Mouse (Mus musculus) CH12.LX (cell line): Measurements from ENCODE around the gene Hist1h3e. TPM values are rescaled to one million over a fixed set of nuclear protein-coding genes. Genes with fewer than 3 reads are reported as not detected.

ENCODE experiments used
- DNase-seq: peaks from one replicate; pipeline ENCODE4 v3.0.0-alpha.2; 2013; ENCODE audit errors: extremely low read depth
- H3K27ac ChIP-seq: 2 replicates; pipeline ENCODE4 v1.5.1; 2012; ENCODE audit warnings: low read depth, mild to moderate bottlenecking, control low read depth, moderate library complexity; ENCODE audit not compliant: insufficient read depth
- H3K27me3 ChIP-seq: replicated peaks from 2 replicates; pipeline ENCODE3; 2012; ENCODE audit warnings: inconsistent platforms
- H3K36me3 ChIP-seq, 2 experiments: replicated peaks in 1 of 2; 2 replicates each; pipeline versions ENCODE3 to v1.6.1; 2012; ENCODE audit warnings: inconsistent platforms in 1 of 2, low read length in 1 of 2, mild to moderate bottlenecking in 1 of 2, mixed read lengths in 1 of 2, moderate library complexity in 1 of 2; ENCODE audit not compliant: control insufficient read depth in 1 of 2, insufficient read depth in 1 of 2
- H3K4me1 ChIP-seq, 2 experiments: 2 replicates each; pipeline ENCODE4 v1.6.1; 2012; ENCODE audit warnings: inconsistent platforms in 1 of 2, moderate library complexity in 1 of 2; ENCODE audit not compliant: insufficient read depth in 2 of 2, control insufficient read depth in 1 of 2
- H3K4me2 ChIP-seq: 2 replicates; pipeline ENCODE4 v1.6.1; 2012; ENCODE audit warnings: low read depth, mild to moderate bottlenecking, control low read depth; ENCODE audit not compliant: poor library complexity, insufficient read depth, severe bottlenecking
- H3K4me3 ChIP-seq, 3 experiments: fragments of 150-350 bp in 1 of 3; sonication (generic) in 1 of 3; replicated peaks in 1 of 3; 2 replicates each; pipeline versions ENCODE3 to v1.5.1; 2011 to 2012; ENCODE audit warnings: low read depth in 2 of 3, low read length in 2 of 3, mild to moderate bottlenecking in 2 of 3, moderate library complexity in 2 of 3, control low read depth in 1 of 3, improper control_type of control experiment in 1 of 3, inconsistent platforms in 1 of 3, mixed read lengths in 1 of 3; ENCODE audit not compliant: poor library complexity in 1 of 3
- H3K79me2 ChIP-seq: replicated peaks from 2 replicates; pipeline ENCODE4 v1.6.1; 2012; ENCODE audit warnings: mild to moderate bottlenecking, moderate library complexity; ENCODE audit not compliant: control insufficient read depth, poor library complexity, insufficient read depth, severe bottlenecking; ENCODE audit errors: extremely low read depth
- H3K9ac ChIP-seq: 2 replicates; pipeline ENCODE4 v1.6.1; 2012; ENCODE audit warnings: low read depth, mild to moderate bottlenecking, control low read depth, moderate library complexity; ENCODE audit not compliant: insufficient read depth
- H3K9me3 ChIP-seq: replicated peaks from 2 replicates; pipeline ENCODE3; 2012; ENCODE audit warnings: low read length, inconsistent platforms, mixed read lengths
- BHLHE40 ChIP-seq: IDR thresholded peaks from 2 replicates; pipeline ENCODE4 v1.6.1; 2011; ENCODE audit warnings: mild to moderate bottlenecking, low read depth, low read length, improper control_type of control experiment
- CHD2 ChIP-seq: IDR thresholded peaks from 2 replicates; pipeline ENCODE4 v1.6.1; 2011; ENCODE audit warnings: low read length, improper control_type of control experiment
- CTCF ChIP-seq, 2 experiments: IDR thresholded peaks in 1 of 2; conservative IDR thresholded peaks in 1 of 2; 2 replicates each; pipeline ENCODE4 v1.5.1; 2011 to 2012; ENCODE audit warnings: low read depth in 2 of 2, low read length in 2 of 2, improper control_type of control experiment in 1 of 2, inconsistent platforms in 1 of 2, mild to moderate bottlenecking in 1 of 2, moderate library complexity in 1 of 2
- E2F4 ChIP-seq: IDR thresholded peaks from 2 replicates; pipeline ENCODE4 v1.6.1; 2011; ENCODE audit warnings: low read depth, low read length, improper control_type of control experiment; ENCODE audit not compliant: insufficient replicate concordance
- ELF1 ChIP-seq: IDR thresholded peaks from 2 replicates; pipeline ENCODE4 v1.6.1; 2014; ENCODE audit warnings: low read depth, mild to moderate bottlenecking, inconsistent platforms, low read length, improper control_type of control experiment
- EP300 ChIP-seq: IDR thresholded peaks from 2 replicates; pipeline ENCODE4 v1.6.1; 2011; ENCODE audit warnings: low read length, improper control_type of control experiment
- ETS1 ChIP-seq: conservative IDR thresholded peaks from 2 replicates; pipeline ENCODE4 v1.6.1; 2012; ENCODE audit warnings: low read depth, mild to moderate bottlenecking, inconsistent platforms, low read length, improper control_type of control experiment, moderate library complexity
- GABPA ChIP-seq: IDR thresholded peaks from 2 replicates; pipeline ENCODE4 v1.6.1; 2012; ENCODE audit warnings: low read depth, low read length, improper control_type of control experiment, inconsistent platforms; ENCODE audit not compliant: insufficient replicate concordance
- HCFC1 ChIP-seq: IDR thresholded peaks from 2 replicates; pipeline ENCODE4 v1.6.1; 2012; ENCODE audit warnings: low read depth, mild to moderate bottlenecking, inconsistent platforms, low read length, improper control_type of control experiment
- JUN ChIP-seq: IDR thresholded peaks from 2 replicates; pipeline ENCODE4 v1.6.1; 2011; ENCODE audit warnings: low read depth, mild to moderate bottlenecking, low read length, improper control_type of control experiment, moderate library complexity; ENCODE audit not compliant: insufficient read depth
- JUND ChIP-seq: conservative IDR thresholded peaks from 2 replicates; pipeline ENCODE4 v1.6.1; 2011; ENCODE audit warnings: low read depth, low read length, improper control_type of control experiment
- MAFK ChIP-seq: IDR thresholded peaks from 2 replicates; pipeline ENCODE4 v1.6.1; 2011; ENCODE audit warnings: low read length, improper control_type of control experiment; ENCODE audit not compliant: insufficient replicate concordance
- MAX ChIP-seq: IDR thresholded peaks from 2 replicates; pipeline ENCODE4 v1.6.1; 2011; ENCODE audit warnings: low read length, improper control_type of control experiment
- MEF2A ChIP-seq: IDR thresholded peaks from 2 replicates; pipeline ENCODE4 v1.6.1; 2014; ENCODE audit warnings: low read depth, mild to moderate bottlenecking, inconsistent platforms, low read length, improper control_type of control experiment, borderline replicate concordance
- MYC ChIP-seq: IDR thresholded peaks from 2 replicates; pipeline ENCODE4 v1.6.1; 2011; ENCODE audit warnings: low read depth, mild to moderate bottlenecking, improper control_type of control experiment, low read length
- PAX5 ChIP-seq: IDR thresholded peaks from 2 replicates; pipeline ENCODE4 v1.6.1; 2012; ENCODE audit warnings: low read length, inconsistent platforms, mixed read lengths
- POLR2A ChIP-seq: IDR thresholded peaks from 2 replicates; pipeline ENCODE4 v1.6.1; 2011; ENCODE audit warnings: low read depth, mild to moderate bottlenecking, improper control_type of control experiment, low read length
- POLR2AphosphoS2 ChIP-seq: IDR thresholded peaks from 2 replicates; pipeline ENCODE4 v1.6.1; 2011; ENCODE audit warnings: low read depth, low read length, improper control_type of control experiment
- RCOR1 ChIP-seq: conservative IDR thresholded peaks from 2 replicates; pipeline ENCODE4 v1.6.1; 2012; ENCODE audit warnings: low read depth, mild to moderate bottlenecking, inconsistent platforms, low read length, improper control_type of control experiment
- SMC3 ChIP-seq: IDR thresholded peaks from 2 replicates; pipeline ENCODE4 v1.6.1; 2011; ENCODE audit warnings: low read depth, low read length, improper control_type of control experiment
- TBP ChIP-seq: conservative IDR thresholded peaks from 2 replicates; pipeline ENCODE4 v1.6.1; 2011; ENCODE audit warnings: low read depth, low read length, improper control_type of control experiment
- TCF12 ChIP-seq: IDR thresholded peaks from 2 replicates; pipeline ENCODE4 v1.6.1; 2014; ENCODE audit warnings: low read depth, mild to moderate bottlenecking, inconsistent platforms, low read length, improper control_type of control experiment
- UBTF ChIP-seq: IDR thresholded peaks from 2 replicates; pipeline ENCODE4 v1.6.1; 2012; ENCODE audit warnings: low read depth, mild to moderate bottlenecking, inconsistent platforms, low read length, improper control_type of control experiment, moderate library complexity
- ZC3H11A ChIP-seq: IDR thresholded peaks from 2 replicates; pipeline ENCODE4 v1.6.1; 2012; ENCODE audit warnings: low read depth, mild to moderate bottlenecking, inconsistent platforms, low read length, improper control_type of control experiment
- ZKSCAN1 ChIP-seq: IDR thresholded peaks from 2 replicates; pipeline ENCODE4 v1.6.1; 2012; ENCODE audit warnings: low read depth, inconsistent platforms, low read length, improper control_type of control experiment, borderline replicate concordance
- ZMIZ1 ChIP-seq: IDR thresholded peaks from 2 replicates; pipeline ENCODE4 v1.6.1; 2012; ENCODE audit warnings: low read depth, mild to moderate bottlenecking, inconsistent platforms, low read length, improper control_type of control experiment
- ZNF384 ChIP-seq: IDR thresholded peaks from 2 replicates; pipeline ENCODE4 v1.6.1; 2012; ENCODE audit warnings: low read depth, low read length, improper control_type of control experiment, inconsistent platforms
- dilution Hi-C: fragments of 300-500 bp; cut with MboI; formaldehyde crosslinking; loops from 2 replicates; pipeline ENCODE4 v1.14.3; 2020; ENCODE audit warnings: low sequenced_read_pairs; ENCODE audit not compliant: extremely low pct_unique_long_range_greater_than_20kb, extremely low pct_ligation_motif_present
- in situ Hi-C: fragments of 300-500 bp; cut with MboI; formaldehyde crosslinking; loops from 3 replicates; pipeline ENCODE4 v1.14.3; 2019; ENCODE audit warnings: low sequenced_read_pairs, low pct_ligation_motif_present, low pct_unique_long_range_greater_than_20kb, mixed read lengths
- polyA plus RNA-seq: library from polyadenylated mRNA; unstranded; fragments of >175 nt; gene quantifications from 2 replicates; pipeline ENCODE4 v1.2.1, GENCODE M21; 2012; ENCODE audit warnings: low read depth; ENCODE audit not compliant: insufficient read length
- total RNA-seq, 2 experiments: library from RNA; depleted of rRNA; stranded (reverse); fragments of 300-350 nt in 1 of 2; fragments of >200 nt in 1 of 2; gene quantifications; 2 replicates each; pipeline ENCODE4 v1.2.3; 2012 to 2014

Gene Hist1h3e
- total and polyA plus RNA-seq, 3 experiments: 3.1 to 1,484 (median 24.2) TPM

DNA sequence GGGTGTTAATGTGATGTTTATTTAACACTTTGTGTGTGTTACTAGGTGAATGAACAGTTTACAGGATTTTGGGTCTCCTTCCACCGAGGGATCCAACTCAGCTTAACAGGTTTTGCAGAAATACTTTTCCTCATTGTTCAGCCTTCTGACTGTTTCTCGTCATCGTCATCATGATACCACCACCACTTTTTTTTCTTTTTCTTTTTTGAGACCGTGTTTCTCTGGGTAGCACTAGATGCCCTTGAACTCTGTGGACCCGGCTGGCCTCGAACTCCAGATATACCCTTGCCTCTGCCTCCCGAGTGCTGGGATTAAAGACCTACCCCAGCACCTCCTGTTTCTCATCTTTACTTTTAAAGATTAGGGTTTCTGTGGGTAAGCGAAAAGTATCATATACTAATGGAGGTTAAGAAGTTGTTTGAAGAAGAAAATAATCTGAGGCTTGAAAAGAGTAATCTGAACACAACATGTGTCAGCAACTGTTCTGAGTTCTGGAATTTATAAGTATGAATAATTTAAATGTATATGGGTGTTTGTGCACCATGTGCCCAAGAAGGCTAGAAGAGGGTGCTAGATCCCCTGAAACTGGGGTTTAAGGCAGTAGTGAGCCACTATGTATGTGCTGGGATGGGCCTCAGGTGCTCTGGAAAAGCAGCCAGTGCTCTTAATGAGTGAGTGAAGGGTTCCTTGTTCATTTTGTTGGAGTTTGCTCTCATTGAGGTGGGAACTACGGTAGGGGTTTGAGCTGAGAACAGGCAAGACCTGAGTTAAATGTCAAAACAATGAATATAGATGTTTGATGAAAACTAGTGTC, 29.7 kb downstream of the Hist1h3e start:
- Histone ChIP-seq H3K27ac (peak overlapping the region; percentile 82), H3K9ac (peak overlapping the region; percentile 98), H3K79me2 (no peaks in the 10 kb centered on the region), H3K9me3 (no peaks in the 10 kb centered on the region), H3K4me2 (peak overlapping the region; percentile 65), H3K4me1 (peaks cover 9 to 30% of the 10 kb centered on the region in 2 experiments), H3K27me3 (no peaks in the 10 kb centered on the region), H3K36me3 (no peaks in the 10 kb centered on the region), H3K4me3 (peak overlapping the region; percentile 45 to 67 (median 55))
- in situ Hi-C loops (no loop called here), dilution Hi-C loops (no loop called here)
- DNase-seq: no peak
- TF ChIP-seq BHLHE40 (no peak), JUND (no peak), RCOR1 (no peak), MYC (0 out of 2 replicates have a peak, but pooled peaks have one; percentile 23), JUN (no peak), ZC3H11A (no peak), ZNF384 (peak; percentile 70), TBP (0 out of 2 replicates have a peak, but pooled peaks have one; percentile 40), MAX (0 out of 2 replicates have a peak, but pooled peaks have one; percentile 21), ZMIZ1 (no peak), ELF1 (no peak), E2F4 (no peak), HCFC1 (peak; percentile 19; the same call in 1 of the 2 replicates), CTCF (conservative IDR thresholded peaks at IDR 0.05 in 1 of 2, IDR thresholded peaks at IDR 0.05 in 1 of 2; ENCODE audit: low read depth in 2 of 2, low read length in 2 of 2) (no peak), SMC3 (no peak)

DNA sequence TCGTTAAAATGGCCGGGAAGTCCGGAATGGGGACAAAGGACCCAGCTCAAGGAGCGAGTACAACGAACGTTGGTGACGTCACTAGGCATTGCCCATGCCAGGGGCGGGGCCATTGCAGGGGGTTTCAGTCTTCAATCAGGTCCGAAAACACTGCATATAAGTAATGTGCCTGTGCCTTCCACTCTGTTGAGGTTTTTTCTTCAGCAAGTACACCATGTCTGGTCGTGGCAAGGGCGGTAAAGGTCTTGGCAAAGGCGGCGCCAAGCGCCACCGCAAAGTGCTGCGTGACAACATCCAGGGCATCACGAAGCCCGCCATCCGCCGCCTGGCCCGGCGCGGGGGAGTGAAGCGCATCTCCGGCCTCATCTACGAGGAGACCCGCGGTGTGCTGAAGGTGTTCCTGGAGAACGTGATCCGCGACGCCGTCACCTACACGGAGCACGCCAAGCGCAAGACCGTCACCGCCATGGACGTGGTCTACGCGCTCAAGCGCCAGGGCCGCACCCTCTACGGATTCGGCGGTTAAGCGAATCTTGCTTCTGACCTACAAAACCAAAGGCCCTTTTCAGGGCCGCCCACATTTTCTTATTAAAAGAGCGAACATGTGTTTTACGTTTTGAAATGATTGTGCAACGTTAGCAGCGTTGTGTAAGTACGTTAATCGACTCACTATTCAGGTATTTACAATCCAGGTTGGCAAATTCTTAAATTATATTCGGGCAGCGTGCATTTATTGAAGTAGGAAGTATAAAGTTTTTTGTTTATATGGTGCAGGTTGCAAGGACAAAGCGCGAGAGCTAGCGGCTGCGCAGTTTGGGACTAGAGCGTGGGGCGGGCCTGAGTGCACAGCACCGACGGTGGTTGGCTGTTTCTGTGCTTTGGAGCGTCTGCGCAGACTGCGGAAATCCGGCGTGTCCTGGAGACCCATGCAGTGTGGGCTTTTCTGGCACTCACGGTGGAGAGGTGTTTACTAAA, 31.0 kb downstream of the Hist1h3e start, which contains the start of gene Hist1h4h:
Gene Hist1h4h (plus strand): TSS at position 150 of the 975 bp plus-strand sequence.
- H3K4me1 ChIP-seq: peaks cover 7 to 28% of the 10 kb centered on the region in 2 experiments
- no peaks in the 10 kb centered on the region for H3K79me2 ChIP-seq
- H3K36me3 ChIP-seq: no peaks in the 10 kb centered on the region
- no peaks in the 10 kb centered on the region for H3K27me3 ChIP-seq
- DNase-seq: peak; percentile 97
- in situ Hi-C loops: no loop called here
- dilution Hi-C loops: no loop called here
- H3K4me2 ChIP-seq: peak within 1 kb of the TSS; percentile 87
- peak within 1 kb of the TSS; percentile 98 for H3K9ac ChIP-seq
- H3K4me3 ChIP-seq: peak within 1 kb of the TSS; percentile 58 to 69 (median 67)
- peak within 1 kb of the TSS; percentile 74 for H3K27ac ChIP-seq
- H3K9me3 ChIP-seq: no peaks in the 10 kb centered on the region
- no peak for TF ChIP-seq PAX5
- 0 out of 2 replicates have a peak, but pooled peaks have one; percentile 58 for TF ChIP-seq MAFK
- TF ChIP-seq POLR2AphosphoS2: peak; percentile 100
- peak; percentile 55 for TF ChIP-seq ETS1
- TF ChIP-seq CHD2: peak; percentile 89
- TF ChIP-seq UBTF: no peak; the same call in 1 of the 2 replicates
- TF ChIP-seq ZKSCAN1: no peak
- 0 out of 2 replicates have a peak, but pooled peaks have one; percentile 20 for TF ChIP-seq JUND
- TF ChIP-seq ELF1: peak; percentile 94
- TF ChIP-seq GABPA: no peak; the same call in 1 of the 2 replicates
- peak; percentile 84 for TF ChIP-seq HCFC1
- TF ChIP-seq TBP: peak; percentile 99
- TF ChIP-seq ZMIZ1: peak; percentile 100
- TF ChIP-seq MAX: peak; percentile 90
- peak; percentile 97 for TF ChIP-seq POLR2A
- no peak for TF ChIP-seq EP300
- peak; percentile 89 for TF ChIP-seq TCF12
- TF ChIP-seq MYC: peak; percentile 70
- peak; percentile 60 for TF ChIP-seq MEF2A
